Mouse (Mus musculus) naive thymus-derived CD4-positive, alpha-beta T cell, adult 2 months (primary cell): Measurements from ENCODE around the gene Dapk3.
"Not testable (repeated sequence)": the region's sequence is repeated elsewhere in the genome, so short reads cannot be mapped to it uniquely, and the experiment has no call there.

Source experiments
- DNase-seq: peaks from one replicate; pipeline ENCODE4 v3.0.0-alpha.2; 2011; ENCODE audit warnings: low read depth

Dapk3 gene

DNA sequence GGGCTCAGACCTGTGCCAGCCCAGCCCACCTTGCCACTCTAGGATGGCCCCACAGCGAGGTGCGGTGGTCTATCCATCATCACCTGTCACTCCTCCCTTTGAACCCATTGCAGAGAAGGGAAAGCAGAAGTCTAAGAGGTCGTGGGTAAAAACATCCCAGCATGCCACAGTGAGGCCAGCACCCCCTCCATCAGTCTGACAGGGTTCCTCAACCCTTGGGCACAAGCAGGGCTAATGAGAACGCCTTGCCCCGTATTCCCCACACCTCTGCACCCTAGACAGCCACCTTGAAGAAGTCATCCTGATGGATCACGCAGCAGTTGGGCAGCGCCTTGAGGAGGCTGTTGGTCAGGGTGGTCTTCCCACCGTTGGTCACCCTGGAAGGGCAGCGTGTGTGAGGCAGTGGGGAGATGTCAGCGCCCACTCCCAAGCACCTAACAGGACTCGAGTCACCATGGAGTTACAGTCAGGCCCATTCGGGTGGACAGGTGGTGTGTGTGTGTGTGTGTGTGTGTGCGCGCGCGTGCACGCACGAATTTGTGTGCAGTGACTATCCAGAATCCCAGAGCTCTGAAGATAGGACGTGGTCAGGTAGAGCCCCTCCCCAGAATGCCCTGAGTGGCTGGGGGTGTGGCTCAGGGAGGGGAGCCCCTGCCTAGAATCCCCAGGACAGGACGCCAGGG is 17.9 kb downstream of the Dapk3 start:
- DNase-seq = no peak

GRCm38 (mm10) chr10:81201807-81202758 is 19.3 kb downstream of the Dapk3 start, which contains the start of gene Nmrk2:
Gene Nmrk2, minus strand, starts transcription at chr10:81202051.
- DNase-seq = no peak

GRCm38 (mm10) chr10:81202978-81203720 is 20.3 kb downstream of the Dapk3 start:
- no peak for DNase-seq

DNA sequence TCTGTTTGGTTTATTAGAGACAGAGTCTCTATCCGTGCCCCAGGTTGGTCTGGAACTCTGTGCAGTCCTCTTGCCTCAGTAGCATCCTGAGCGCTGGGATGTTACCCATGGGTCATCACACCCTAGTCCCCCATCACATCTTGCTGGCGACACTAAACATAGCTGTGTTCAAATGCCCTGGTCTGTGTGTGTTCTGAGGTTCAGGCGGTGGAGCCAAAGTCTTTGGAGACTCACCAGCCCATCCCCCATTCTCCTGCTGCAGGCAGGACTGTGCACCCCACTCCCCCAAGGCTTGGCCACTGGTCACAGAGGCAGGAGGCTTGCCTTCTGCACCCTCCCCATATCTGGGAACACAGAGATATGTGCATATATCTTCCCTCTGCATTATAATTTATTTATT is 21.3 kb downstream of the Dapk3 start:
- DNase-seq = no peak

- no peak for DNase-seq
Observed at GRCm38 (mm10) chr10:81210154-81210553, 27.3 kb downstream of the Dapk3 start.

DNA sequence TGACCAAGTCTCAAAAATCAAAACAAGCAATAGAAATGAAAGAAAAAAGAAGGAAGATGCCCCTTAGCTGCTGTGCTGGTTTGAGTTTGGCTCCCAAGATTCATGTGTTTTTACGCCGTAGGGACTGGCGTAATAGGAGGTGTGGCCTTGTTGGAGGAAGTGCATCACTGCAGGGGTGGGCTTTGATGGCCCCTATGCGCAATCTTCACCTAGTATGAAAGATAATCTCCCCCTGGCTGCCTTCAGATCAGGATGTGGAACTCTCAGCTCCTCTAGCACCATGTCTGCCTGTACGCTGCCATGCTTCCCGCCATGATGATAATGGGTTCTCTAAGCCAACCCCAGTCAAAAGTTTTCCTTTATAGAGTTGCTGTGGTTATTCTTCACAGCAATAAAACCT is 33.5 kb downstream of the Dapk3 start:
- DNase-seq = no peak

DNA sequence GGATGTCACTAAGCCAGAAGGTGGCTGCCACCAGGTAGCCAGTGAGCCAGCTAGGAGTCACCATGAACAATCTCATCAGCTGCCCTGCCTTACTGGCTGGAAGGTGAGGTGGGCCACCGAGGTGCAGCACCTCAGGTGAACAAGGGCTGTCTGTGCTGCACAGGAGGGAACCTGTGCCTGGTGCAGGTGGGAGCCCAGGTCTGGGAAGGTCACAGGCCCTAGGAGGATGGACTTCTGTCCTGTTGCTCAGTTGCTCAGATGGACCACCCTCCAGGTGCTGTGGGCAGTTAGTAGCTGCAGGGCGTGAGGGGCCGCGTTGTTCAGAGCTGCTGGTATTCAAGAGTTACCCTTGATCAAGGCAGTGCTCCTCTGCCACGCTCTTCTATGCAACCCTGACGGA is 34.0 kb downstream of the Dapk3 start:
- DNase-seq = no peak

DNA sequence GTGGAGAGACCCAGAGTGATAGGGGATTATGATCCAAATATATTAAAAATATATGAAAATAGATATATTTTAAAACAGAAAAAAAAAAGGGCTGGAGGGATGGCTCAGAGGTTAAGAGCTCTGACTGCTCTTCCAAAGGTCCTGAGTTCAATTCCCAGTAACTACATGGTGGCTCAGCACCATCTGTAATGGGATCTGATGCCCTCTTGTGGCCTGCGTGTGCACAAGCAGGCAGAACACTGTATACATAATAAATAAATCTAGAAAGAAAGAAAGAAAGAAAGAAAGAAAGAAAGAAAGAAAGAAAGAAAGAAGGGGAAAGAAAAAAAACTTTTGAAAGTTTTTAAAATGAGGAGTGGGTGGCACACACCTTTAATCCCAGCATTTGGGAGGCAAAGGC is 34.5 kb downstream of the Dapk3 start:
- peak; percentile 70 for DNase-seq

DNA sequence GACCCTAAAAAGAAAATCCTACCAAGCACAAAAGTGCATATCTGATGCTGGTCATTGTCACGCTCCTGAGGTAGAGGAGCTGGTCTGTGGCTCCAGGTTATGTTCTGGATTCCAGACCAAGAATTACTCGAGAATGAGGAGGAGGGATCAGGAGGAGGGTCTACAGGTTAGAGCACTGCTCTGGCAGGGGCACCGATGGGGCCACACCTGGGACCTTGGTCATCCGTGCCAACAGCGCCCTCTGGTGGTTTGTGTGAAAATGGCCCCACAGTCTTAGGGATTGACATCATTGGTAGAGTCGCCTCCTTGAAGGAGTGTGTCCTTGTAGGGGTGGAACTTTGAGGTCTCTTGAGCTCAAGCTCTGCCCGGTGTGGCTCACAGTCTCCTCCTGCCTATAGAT is 35.2 kb downstream of the Dapk3 start:
- DNase-seq = peak; percentile 87

GRCm38 (mm10) chr10:81221402-81222015 is 38.7 kb downstream of the Dapk3 start:
- DNase-seq = no peak

DNA sequence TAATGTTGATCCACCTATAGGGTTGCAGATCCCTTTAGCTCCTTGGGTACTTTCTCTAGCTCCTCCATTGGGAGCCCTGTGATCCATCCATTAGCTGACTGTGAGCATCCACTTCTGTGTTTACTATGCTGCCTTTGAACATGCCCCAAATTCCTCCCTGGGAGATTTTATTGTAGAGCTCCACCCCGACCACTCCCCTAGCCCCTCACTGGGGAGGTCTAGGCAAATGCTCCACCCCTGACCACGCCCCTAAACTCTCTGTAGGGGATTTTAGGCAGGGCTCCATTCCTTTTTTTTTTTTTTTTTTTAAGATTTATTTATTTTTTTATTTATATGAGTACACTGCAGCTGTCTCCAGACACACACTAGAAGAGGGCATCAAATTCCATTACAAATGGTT is 40.9 kb downstream of the Dapk3 start:
- not testable (repeated sequence) for DNase-seq

- peak; percentile 56 for DNase-seq
Observed at GRCm38 (mm10) chr10:81229735-81230437, 47.1 kb downstream of the Dapk3 start.

DNA sequence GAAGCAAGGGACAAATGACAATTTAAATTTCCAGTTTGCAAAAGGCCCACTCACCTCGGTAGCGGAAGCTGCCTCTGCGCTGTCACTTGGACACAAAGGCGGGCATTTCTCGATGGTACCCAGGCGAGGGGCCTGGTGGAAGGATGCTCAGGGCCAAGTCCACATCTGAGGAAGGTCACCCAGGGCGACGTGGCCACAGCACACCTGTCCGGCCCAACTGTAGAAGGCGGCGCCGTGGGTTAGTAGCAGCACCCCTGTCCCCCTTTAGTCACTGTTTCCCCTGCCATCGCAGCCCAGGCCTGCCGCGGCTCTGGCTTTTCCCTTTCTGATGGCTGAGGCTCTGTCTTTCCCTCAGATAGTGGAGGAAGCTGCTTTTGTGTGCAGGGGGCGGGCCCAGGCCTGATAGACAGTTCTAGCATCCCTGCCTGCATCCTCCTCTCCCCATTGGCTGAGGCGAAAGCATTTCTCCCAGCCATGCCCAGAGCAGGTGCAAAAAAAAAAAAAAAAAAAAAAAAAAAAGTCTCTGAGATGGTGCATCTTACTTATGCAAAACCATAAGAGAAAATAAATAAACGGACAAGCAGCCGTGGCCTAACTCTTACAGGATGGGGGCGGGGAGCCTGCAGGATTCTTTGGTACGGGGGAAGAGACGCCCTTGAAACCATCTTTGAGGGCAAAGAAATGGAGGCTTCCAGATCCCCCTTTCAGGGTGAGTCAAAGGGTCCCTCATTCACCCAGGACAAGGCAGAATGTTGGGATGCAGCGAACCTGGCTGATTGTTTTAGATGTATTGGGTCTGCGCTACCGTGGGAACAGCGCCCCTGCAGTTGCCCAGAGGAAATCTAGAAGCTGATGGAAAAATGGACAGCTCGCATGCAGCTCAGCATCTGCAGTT is 47.9 kb downstream of the Dapk3 start, which contains the start of gene Atcay:
Gene Atcay (minus strand): TSS at position 396 of the 895 bp plus-strand sequence.
- peak; percentile 56 for DNase-seq

- DNase-seq = no peak
Observed at GRCm38 (mm10) chr10:81231436-81231835, 48.6 kb downstream of the Dapk3 start.

GRCm38 (mm10) chr10:81232580-81233225 is 49.9 kb downstream of the Dapk3 start, which contains the start of gene Zfr2:
Gene Zfr2, plus strand, starts transcription at chr10:81233155.
- DNase-seq = peak; percentile 97

GRCm38 (mm10) chr10:81233226-81233585 is 50.4 kb downstream of the Dapk3 start:
- DNase-seq = no peak

DNA sequence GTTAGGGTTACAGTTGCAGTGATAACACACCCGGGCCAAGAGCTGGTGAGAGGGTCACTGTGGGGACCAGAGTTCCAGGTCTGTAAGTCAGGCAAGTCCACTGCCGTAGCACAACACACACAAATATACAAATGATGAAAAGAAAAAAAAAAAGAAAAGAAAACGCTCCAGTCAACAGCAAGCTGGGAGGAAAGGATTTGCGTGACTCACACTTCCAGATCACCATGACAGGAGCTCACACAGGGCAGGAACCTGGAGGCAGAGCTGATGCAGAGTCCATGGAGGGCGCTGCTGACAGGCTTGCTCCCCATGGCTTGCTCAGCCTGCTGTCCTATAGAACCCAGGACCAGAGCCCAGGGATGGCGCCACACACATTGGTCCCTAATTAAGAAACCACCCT is 51.4 kb downstream of the Dapk3 start:
- no peak for DNase-seq

DNA sequence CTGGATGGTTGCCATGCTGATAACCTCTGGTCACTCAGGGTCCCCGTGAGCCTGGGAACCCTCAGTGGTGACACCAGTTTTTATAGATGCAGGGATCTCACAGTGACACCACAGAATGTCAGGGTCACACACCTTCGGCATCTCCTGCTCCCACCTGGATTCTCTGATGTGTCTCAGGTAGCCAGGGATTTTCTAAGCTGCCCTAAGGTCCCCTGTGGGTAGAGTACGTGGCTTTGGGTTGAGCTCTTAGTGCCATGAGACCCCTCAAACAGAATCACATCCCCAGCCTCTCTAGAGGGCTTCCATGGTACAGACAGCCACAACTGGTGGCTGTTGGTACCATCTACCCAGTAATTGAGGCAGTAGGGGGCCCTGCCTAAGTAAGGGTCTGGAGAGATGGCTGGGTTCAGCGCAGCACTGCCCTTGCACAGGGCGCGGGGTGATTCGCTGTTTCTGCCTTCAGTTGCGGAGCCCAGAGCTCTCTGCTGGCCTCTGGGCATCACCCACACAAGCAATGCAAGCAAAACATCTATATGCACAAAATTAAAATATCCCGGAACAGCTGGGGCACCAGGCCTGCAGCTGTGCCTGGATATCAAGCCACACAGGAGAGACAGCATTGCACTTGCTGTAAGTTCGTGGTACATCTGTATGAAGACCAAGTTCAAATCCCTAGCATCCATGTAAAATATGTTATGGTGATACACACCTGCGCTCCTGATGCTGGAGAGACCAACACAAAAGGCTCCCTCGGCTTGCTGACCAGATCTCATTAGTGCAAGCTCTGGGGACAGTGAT is 53.9 kb downstream of the Dapk3 start:
- DNase-seq = no peak

GRCm38 (mm10) chr10:81238618-81239017 is 55.8 kb downstream of the Dapk3 start:
- DNase-seq = no peak
